Mouse (Mus musculus) MN1 (cell line): ENCODE results near the gene Gm3409.
"Not testable (repeated sequence)": the region's sequence is repeated elsewhere in the genome, so short reads cannot be mapped to it uniquely, and the experiment has no call there.

Source experiments
- DNase-seq: peaks from one replicate; pipeline ENCODE4 v3.0.0-alpha.2; 2016; ENCODE audit warnings: low spot score

Gene Gm3409

DNA sequence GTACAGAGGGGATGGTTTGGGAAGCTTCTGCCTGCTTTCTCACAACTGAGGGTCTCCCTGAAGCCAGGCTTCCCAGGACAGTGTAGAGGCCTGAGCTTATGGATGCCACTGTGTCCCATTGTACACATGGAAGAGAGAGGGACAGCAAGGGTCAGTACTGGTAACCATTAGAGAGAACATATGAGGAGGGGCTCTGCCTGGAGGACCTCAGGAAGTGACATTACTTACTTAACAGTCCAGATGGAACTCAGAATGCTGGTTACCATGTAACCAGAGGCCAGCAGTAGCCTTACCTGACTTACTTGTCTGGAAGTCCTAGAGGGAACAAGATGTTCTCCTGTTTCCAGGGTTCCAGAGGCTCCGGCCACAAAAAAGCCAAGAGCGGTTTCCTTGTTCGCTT, at the start of gene Gm3409:
Gene Gm3409 (plus strand): TSS at position 301 of the 400 bp plus-strand sequence.
- DNase-seq = not testable (repeated sequence)

DNA sequence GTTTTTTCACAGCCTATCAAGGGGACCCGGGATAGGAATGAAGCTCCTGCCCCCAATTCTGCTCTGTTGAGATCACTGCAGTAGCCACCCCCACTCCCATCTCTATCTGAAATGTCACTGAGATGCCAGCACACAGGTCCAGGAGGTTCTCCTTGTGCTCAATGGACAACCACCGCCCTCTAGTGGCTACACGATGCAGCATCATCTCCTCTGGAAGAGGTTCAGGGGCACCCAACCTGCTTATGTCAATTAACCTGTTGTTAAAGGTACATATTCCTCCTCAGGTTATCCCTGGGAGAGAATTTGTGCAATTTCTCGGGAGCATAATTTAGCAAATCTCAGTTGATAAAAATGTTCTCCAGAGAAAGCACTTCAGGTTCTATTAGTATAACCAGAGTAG, 48.5 kb upstream of the Gm3409 start:
- DNase-seq = not testable (repeated sequence)

DNA sequence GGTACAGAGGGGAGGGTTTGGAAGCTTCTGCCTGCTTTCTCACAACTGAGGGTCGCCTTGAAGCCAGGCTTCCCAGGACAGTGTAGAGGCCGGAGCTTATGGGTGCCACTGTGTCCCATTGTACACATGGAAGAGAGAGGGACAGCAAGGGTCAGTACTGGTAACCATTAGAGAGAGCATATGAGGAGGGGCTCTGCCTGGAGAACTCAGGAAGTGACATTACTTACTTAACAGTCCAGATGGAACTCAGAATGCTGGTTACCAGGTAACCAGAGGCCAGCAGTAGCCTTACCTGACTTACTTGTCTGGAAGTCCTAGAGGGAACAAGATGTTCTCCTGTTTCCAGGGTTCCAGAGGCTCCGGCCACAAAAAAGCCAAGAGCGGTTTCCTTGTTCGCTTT, 46.4 kb upstream of the Gm3409 start, which contains the start of gene Gm6370:
Gene Gm6370 (plus strand): TSS at position 301 of the 400 bp plus-strand sequence.
- DNase-seq = not testable (repeated sequence)

DNA sequence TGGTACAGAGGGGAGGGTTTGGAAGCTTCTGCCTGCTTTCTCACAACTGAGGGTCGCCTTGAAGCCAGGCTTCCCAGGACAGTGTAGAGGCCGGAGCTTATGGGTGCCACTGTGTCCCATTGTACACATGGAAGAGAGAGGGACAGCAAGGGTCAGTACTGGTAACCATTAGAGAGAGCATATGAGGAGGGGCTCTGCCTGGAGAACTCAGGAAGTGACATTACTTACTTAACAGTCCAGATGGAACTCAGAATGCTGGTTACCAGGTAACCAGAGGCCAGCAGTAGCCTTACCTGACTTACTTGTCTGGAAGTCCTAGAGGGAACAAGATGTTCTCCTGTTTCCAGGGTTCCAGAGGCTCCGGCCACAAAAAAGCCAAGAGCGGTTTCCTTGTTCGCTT, 35.3 kb upstream of the Gm3409 start, which contains the start of gene 4930449I24Rik:
Gene 4930449I24Rik (plus strand): TSS at position 301 of the 400 bp plus-strand sequence.
- DNase-seq = not testable (repeated sequence)

DNA sequence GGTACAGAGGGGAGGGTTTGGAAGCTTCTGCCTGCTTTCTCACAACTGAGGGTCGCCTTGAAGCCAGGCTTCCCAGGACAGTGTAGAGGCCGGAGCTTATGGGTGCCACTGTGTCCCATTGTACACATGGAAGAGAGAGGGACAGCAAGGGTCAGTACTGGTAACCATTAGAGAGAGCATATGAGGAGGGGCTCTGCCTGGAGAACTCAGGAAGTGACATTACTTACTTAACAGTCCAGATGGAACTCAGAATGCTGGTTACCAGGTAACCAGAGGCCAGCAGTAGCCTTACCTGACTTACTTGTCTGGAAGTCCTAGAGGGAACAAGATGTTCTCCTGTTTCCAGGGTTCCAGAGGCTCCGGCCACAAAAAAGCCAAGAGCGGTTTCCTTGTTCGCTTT, 23.6 kb upstream of the Gm3409 start, which contains the start of gene Gm3402:
Gene Gm3402 (plus strand): TSS at position 301 of the 400 bp plus-strand sequence.
- DNase-seq = not testable (repeated sequence)

DNA sequence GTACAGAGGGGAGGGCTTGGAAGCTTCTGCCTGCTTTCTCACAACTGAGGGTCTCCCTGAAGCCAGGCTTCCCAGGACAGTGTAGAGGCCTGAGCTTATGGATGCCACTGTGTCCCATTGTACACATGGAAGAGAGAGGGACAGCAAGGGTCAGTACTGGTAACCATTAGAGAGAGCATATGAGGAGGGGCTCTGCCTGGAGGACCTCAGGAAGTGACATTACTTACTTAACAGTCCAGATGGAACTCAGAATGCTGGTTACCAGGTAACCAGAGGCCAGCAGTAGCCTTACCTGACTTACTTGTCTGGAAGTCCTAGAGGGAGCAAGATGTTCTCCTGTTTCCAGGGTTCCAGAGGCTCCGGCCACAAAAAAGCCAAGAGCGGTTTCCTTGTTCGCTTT, 11.9 kb upstream of the Gm3409 start, which contains the start of gene Gm3404:
Gene Gm3404 (plus strand): TSS at position 301 of the 400 bp plus-strand sequence.
- not testable (repeated sequence) for DNase-seq

DNA sequence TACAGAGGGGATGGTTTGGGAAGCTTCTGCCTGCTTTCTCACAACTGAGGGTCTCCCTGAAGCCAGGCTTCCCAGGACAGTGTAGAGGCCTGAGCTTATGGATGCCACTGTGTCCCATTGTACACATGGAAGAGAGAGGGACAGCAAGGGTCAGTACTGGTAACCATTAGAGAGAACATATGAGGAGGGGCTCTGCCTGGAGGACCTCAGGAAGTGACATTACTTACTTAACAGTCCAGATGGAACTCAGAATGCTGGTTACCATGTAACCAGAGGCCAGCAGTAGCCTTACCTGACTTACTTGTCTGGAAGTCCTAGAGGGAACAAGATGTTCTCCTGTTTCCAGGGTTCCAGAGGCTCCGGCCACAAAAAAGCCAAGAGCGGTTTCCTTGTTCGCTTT, 18.4 kb downstream of the Gm3409 start, which contains the start of gene Gm3415:
Gene Gm3415 (plus strand): TSS at position 301 of the 400 bp plus-strand sequence.
- DNase-seq = not testable (repeated sequence)

DNA sequence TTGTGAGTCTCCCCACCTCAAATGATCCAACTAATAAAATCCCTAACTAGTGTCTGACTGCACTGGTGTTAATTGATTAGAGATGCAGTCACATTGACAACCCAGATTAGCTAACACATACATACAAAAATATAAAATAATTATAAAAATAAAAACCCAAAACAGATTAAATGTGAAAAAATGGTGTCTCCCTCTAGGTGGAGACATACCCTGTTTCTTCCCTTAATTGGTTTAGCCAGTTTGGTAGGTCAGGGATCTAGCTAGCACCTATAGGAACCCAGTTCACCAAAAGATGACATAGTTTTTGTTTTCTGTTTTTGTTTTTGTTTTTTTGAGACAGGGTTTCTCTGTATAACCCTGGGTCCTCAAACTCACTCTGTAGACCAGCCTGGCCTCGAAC, 26.8 kb downstream of the Gm3409 start:
- no peak for DNase-seq

DNA sequence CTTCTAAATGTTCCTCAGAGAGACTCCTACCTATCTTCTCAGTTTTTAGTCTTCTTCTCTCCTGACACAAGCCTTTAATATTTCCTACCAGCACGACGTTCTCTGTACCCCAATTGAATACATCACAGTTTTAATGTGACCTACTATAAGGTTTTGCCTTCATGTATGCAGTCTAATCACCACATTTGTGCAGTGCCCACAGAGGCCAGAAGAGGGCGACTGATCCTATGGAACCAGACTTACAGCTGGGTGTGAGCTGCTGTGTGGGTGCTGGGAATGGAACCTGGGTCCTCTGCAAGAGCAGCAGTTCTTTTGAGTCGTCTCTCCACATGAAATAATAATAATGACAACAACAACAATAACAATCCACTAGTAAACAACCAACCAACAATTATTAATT, 29.6 kb downstream of the Gm3409 start:
- DNase-seq = peak; percentile 45

DNA sequence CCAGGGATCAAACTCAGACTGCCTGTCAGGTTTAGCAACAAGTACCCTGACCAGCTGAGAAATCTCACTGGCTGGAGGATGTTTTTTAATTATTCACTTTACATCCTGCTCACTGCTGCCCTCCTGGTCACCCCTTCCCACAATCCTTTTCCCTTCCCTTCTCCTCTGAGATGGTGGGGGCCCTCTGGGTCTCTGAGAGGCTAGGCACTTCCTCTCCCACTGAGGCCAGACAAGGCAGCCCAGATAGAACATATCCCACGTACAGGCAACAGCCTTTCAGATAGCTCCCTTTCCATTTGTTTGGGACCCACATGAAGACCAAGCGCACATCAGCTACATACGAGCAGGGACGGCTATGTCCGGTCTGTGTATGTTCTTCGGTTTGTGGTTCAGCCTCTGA, 32.7 kb downstream of the Gm3409 start:
- DNase-seq = not testable (repeated sequence)

DNA sequence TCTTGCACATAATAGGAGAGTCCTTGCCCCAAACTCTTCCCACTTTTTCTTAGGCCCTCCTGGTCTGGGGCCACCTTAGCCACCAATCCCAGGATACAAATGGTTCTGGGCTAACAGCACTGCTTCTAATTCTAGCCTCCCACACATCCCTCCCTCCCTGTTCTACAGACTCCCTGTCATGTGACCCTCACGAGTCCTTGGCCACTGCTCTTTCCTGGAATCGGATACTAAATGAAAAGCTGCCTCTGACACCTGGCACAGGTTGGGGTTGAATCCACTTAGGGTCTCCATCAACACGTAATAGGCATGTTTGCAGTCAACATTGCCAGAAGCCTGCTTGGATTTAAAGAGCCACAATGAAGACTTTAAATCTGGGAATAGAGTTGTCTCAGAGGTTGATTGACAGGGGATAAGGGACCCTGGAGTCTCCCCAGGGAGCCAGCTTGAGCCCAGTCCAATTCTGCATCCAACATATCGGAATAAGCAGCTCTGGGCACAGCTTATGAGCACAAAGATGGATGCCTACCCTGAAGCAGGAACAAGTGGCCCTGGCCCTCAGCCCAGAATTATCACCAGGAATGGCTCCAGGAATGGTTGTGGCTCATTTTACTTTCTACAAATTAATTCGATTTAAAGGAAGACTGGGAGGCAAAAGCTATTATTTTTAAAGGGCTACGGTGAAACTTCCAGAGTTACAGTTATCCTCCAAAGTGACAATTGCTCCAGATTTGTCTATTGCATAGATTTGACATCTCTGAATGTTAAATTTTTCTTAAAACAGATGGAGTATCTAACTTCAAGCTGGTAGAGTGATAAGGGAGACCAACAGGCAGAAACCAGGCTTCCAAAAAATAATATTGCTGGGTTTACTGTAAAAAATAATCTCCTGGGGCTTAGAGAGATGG, 34.6 kb downstream of the Gm3409 start:
- peak; percentile 67 for DNase-seq

DNA sequence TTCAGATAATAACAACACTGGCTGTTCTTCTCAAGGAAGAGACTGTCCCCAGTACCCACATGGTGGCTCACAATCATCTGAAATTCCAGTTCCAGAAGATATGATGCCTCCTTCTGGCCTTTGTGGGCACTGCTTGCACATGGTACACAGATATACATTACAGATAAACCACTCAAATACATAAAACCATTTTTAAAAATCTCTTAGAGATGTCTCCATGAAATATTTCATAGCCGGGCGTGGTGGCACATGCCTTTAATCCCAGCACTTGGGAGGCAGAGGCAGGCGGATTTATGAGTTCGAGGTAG, 35.2 kb downstream of the Gm3409 start:
- DNase-seq = not testable (repeated sequence)

DNA sequence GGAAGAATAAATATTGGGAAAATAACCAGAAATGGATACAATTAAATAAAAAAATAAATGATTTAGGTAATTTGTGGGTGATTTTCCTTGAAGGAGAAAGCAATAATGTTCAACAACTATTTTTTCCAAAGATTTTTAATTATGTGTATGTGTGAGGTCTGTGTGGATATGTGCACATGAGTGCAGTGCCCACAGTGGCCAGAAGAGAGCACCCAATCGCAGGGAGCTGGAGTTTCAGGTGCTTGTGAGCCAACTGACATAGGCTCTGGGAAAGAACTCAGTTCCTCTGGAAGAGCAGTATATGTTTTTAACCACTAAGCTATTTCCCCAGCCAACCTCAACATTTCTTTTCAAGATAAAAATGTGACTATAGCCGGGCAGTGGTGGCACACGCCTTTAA, 39.2 kb downstream of the Gm3409 start:
- DNase-seq = no peak

DNA sequence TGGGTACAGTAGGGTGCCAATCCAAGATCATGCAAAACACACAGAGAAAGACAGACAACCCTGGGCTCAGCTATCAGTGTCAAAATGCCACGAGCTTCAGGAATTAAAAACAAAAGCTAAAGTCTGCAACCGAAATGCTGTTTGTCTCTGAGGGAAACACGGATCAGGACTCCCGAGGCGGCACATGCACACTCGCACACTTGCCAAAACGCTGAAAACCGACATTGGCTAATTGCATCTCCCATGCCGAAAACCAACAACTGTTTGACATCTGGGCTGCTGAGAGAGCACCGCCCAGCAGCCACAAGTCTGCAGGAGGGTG, 46.7 kb downstream of the Gm3409 start:
- DNase-seq = no peak

DNA sequence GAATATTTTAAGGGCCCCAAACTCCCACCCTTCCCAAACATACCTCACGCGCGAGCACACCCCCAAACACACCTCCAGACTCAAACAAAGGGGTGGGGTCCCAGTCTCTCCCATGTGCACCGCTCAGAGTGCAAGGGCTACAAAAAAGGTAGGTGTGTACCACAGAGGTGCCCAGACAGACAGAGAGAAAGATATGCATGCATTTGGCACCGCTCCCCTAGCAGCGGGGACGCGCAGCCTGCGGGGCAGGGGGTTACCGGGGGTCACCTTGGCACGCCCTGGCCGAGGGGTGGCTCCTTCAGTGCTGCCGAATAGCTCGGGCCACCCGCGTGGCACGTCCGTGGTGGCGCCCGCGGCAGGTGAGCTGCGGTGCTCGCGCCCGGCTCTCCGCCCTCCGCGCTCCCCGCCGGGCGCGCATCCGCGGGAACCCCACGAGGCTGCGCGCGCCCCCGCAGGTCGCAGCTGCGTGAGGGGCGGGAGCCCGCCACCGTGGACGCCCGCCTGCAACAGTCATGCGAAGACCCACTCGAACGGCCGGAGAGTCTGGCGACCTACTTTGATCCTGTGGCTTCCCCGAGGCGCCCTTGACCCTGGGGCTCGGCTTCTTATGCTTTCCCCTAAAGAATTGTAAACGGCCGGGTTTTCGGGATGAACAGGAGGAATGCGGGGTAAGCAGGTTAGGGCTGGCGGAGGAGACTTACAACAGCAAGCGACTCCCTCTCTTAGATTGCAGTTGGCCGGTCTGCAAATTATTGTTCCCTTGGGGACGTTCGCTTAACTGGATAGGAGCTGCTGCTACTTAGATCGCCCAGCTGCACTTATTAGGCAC, 47.2 kb downstream of the Gm3409 start, which contains the start of gene Gpr12:
Gene Gpr12 (minus strand): TSS at position 762 of the 829 bp plus-strand sequence.
- peak; percentile 78 for DNase-seq

DNA sequence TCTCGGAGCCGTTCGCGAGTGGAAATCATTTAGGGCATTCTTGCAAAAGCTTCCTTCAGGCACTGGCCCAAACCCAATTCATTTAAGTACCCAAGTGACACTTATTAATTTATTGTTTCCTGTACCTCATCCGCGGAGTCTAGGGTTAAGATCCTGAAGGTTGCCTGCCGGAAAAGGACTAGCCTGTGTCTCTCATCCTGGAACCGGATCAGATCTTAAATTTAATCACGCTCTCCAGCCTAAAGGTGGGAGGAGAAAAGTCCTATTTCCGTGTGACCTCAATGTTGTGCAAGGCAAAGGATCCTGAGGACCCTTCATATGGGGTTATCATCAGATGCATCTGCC, 47.8 kb downstream of the Gm3409 start:
- DNase-seq = no peak

DNA sequence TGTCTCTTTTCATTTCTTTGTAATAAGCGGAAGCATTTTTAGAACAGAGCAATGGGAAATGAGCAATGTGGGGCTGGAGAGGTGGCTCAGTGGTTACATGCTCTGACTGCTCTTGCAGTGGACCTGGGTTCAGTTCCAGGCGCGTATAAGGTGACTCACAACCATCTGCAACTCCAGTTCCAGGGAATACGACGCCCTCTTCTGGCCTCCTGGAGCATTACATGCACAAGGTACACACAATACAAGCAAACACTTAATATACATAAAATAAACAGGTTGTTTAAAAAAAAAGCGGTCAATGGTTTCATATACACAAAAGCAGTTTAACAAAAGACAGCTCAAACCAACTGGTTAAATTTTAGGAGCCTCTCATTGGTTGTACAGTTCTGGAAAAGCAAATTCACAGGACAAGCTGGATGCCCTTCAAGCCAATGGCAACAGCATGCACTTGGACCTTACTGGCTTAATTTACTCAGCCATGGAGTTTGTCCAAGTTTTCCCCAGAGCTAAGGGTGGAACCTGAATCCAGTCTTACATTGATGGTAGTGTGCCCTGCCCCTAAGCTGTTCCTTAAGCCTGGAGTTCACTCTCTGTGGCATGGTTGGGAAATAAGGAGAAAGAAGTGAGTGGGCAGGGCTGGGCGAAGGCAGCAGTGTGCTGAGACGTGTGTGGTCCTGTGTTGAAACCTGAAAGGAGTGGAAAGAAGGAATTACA, 49.1 kb downstream of the Gm3409 start:
- no peak for DNase-seq
